Mouse (Mus musculus) brain, embryonic 14.5 days (tissue): ENCODE results near the gene Slc7a1. TPM values are rescaled to one million over a fixed set of nuclear protein-coding genes. Genes with fewer than 3 reads are reported as not detected.

Experiments
- DNase-seq: peaks from one replicate; pipeline ENCODE4 v3.0.0-alpha.2; 2011; ENCODE audit warnings: low read depth
- CTCF ChIP-seq: fragments of 200-500 bp; IDR thresholded peaks from 2 replicates; pipeline ENCODE4 v1.5.1; 2012; ENCODE audit warnings: inconsistent platforms, mild to moderate bottlenecking, moderate library complexity, borderline replicate concordance; ENCODE audit not compliant: insufficient read depth, insufficient read length; ENCODE audit errors: extremely low read depth
- POLR2A ChIP-seq: fragments of 200-500 bp; IDR thresholded peaks from 2 replicates; pipeline ENCODE4 v1.6.1; 2012; ENCODE audit warnings: mild to moderate bottlenecking, inconsistent platforms, borderline replicate concordance; ENCODE audit not compliant: poor library complexity, insufficient read depth, insufficient read length, severe bottlenecking; ENCODE audit errors: extremely low read depth
- polyA plus RNA-seq: library from polyadenylated mRNA; depleted of rRNA; stranded (reverse); fragments of >200 nt; gene quantifications from 2 replicates; pipeline ENCODE4 v1.2.3, GENCODE M21; 2012

The Slc7a1 gene
- polyA plus RNA-seq, 1 experiment, result 24.3 TPM

GRCm38 (mm10) chr5:148360922-148361758, 38.6 kb downstream of the Slc7a1 start:
- TF ChIP-seq POLR2A (no peak), CTCF (no peak)

GRCm38 (mm10) chr5:148359131-148359530, 40.6 kb downstream of the Slc7a1 start:
- no peak for TF ChIP-seq POLR2A
- no peak for TF ChIP-seq CTCF
- DNase-seq, result no peak

More at GRCm38 (mm10) chr5:148360922-148361758, 38.6 kb downstream of the Slc7a1 start:
- no peak for DNase-seq

- no peak for TF ChIP-seq POLR2A
- no peak for TF ChIP-seq CTCF
- DNase-seq, result no peak
Measured at GRCm38 (mm10) chr5:148357168-148357567, 42.5 kb downstream of the Slc7a1 start.

GRCm38 (mm10) chr5:148355822-148356221, 43.9 kb downstream of the Slc7a1 start:
- no peak for DNase-seq
- no peak for TF ChIP-seq POLR2A

GRCm38 (mm10) chr5:148354536-148354935, 45.2 kb downstream of the Slc7a1 start:
- no peak for DNase-seq

GRCm38 (mm10) chr5:148353429-148353828, 46.3 kb downstream of the Slc7a1 start:
- TF ChIP-seq POLR2A (no peak), CTCF (no peak)
- no peak for DNase-seq

More at GRCm38 (mm10) chr5:148354536-148354935, 45.2 kb downstream of the Slc7a1 start:
- TF ChIP-seq CTCF (no peak), POLR2A (no peak)

GRCm38 (mm10) chr5:148349327-148350011, 50.2 kb downstream of the Slc7a1 start:
- TF ChIP-seq POLR2A, result no peak
- TF ChIP-seq CTCF, result no peak
- DNase-seq, result peak; percentile 32

GRCm38 (mm10) chr5:148348153-148348552, 51.6 kb downstream of the Slc7a1 start:
- TF ChIP-seq CTCF (no peak), POLR2A (no peak)
- DNase-seq, result no peak

- no peak for TF ChIP-seq POLR2A
- TF ChIP-seq CTCF, result peak; percentile 10; the same call in 1 of the 2 replicates
- DNase-seq, result peak; percentile 37
Measured at GRCm38 (mm10) chr5:148346543-148346942, 53.2 kb downstream of the Slc7a1 start.

GRCm38 (mm10) chr5:148344374-148344773, 55.3 kb downstream of the Slc7a1 start:
- DNase-seq, result no peak
- TF ChIP-seq POLR2A, result no peak
- TF ChIP-seq CTCF, result no peak

GRCm38 (mm10) chr5:148342061-148342741, 57.5 kb downstream of the Slc7a1 start:
- DNase-seq, result peak; percentile 69

More at GRCm38 (mm10) chr5:148342061-148342741, 57.5 kb downstream of the Slc7a1 start:
- no peak for TF ChIP-seq CTCF
- TF ChIP-seq POLR2A, result no peak
